Mouse (Mus musculus): ENCODE results near the gene Cnksr1. TPM values are rescaled to one million over a fixed set of nuclear protein-coding genes. Genes with fewer than 3 reads are reported as not detected.

The Cnksr1 gene
- polyA plus RNA-seq, 1 experiment from 2014 or later, result 0.81 TPM

DNA sequence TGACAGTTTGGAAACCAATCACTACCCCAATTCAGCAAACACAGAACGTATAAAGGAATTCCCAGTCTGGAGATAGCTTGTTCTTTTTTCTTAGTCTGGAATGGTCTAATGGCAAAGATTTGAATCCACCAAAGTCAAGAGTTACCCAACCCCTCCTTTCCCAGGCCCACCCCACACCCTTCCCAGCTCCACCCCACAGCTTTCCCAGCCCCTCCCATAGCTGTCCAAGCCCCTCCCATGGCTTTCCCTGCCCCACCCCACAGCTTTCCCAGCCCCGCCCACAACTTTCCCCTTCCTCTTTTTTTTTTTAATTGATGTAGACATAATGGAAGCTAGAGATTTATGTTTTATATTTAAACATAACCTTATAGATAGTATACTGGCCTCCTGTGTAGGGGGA lies 38.8 kb downstream of the Cnksr1 start:
- 76% methylated on average over 2 of the region's 2 CpGs for WGBS

DNA sequence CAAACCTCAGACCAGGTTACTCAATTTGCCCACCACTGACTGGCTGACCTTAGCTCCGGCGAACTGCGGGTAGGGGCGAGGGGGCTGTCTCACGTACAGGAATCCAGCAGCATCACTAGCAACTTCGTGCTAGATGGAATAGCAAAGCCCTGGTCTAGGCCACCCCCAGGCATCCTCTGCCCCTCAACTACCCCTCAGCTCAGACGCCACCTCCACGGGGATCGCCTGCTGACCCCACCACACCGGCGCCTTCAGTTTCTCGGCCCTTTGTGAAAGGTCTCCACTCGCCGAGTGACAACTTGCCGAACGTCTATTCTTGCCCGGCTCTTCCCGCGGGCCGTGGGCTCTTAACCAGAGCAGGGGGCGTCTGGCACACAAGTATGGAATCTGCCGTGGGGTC lies 51.9 kb downstream of the Cnksr1 start:
- H3K4me1 ChIP-seq (ENCODE audit: control insufficient read depth, insufficient read depth, low read length), result 0 out of 2 replicates have a peak, but pooled peaks cover 6% of the 10 kb centered on the region
- 2% methylated on average over 22 of the region's 22 CpGs for WGBS
- DNase-seq (ENCODE audit: low spot score) (no peak), ATAC-seq (ENCODE audit: insufficient number of reproducible peaks, low FRiP score, low TSS enrichment, low read depth) (0 out of 2 replicates have a peak, but pooled peaks have one; percentile 1)
- no peak overlapping the region for H3K27ac ChIP-seq (replicated peaks; ENCODE audit: low read depth, low read length)
- peak overlapping the region; percentile 54 for H3K9ac ChIP-seq (ENCODE audit: low read length)
- peak overlapping the region; percentile 67 for H3K4me2 ChIP-seq (ENCODE audit: low read depth, severe bottlenecking)
- H3K36me3 ChIP-seq (ENCODE audit: control insufficient read depth, insufficient read depth, low read length), result no peaks in the 10 kb centered on the region
- peak overlapping the region; percentile 82 for H3K4me3 ChIP-seq (ENCODE audit: low read depth, low read length)
- H3K27me3 ChIP-seq (ENCODE audit: control insufficient read depth, insufficient read depth, low read length), result no peaks in the 10 kb centered on the region
- no peaks in the 10 kb centered on the region for H3K9me3 ChIP-seq (ENCODE audit: control insufficient read depth, low read length)

More for the DNA sequence above, 38.8 kb downstream of the Cnksr1 start:
- no peak for ATAC-seq (ENCODE audit: insufficient number of reproducible peaks, low FRiP score, low TSS enrichment, low read depth)
- Histone ChIP-seq H3K4me1 (ENCODE audit: control insufficient read depth, insufficient read depth, low read length) (no peaks in the 10 kb centered on the region), H3K9ac (ENCODE audit: low read length) (no peak overlapping the region), H3K36me3 (ENCODE audit: control insufficient read depth, insufficient read depth, low read length) (no peaks in the 10 kb centered on the region), H3K4me2 (ENCODE audit: low read depth, severe bottlenecking) (no peak overlapping the region), H3K4me3 (ENCODE audit: low read depth, low read length) (no peak overlapping the region), H3K27me3 (ENCODE audit: control insufficient read depth, insufficient read depth, low read length) (no peaks in the 10 kb centered on the region), H3K27ac (replicated peaks; ENCODE audit: low read depth, low read length) (no peak overlapping the region), H3K9me3 (ENCODE audit: control insufficient read depth, low read length) (no peaks in the 10 kb centered on the region)
- DNase-seq (ENCODE audit: low spot score), result no peak

DNA sequence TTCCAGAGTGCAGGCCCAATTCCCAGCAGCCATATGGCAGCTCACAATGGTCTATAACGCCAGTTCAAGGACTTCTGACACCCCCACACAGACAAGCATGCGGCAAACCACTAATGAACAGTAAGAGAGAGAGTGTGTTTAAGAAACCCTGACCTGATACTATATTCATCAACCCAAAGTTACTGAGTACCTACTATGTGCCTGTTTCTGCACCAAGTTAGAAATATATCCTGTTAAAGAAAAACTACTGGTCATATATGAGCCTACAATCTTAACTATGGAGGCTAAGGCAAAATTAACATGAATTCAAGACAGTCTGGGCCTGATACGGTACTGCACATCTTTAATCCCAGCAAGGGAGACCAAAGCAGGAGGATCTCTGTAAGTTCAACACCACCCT lies 52.6 kb downstream of the Cnksr1 start:
- 0 out of 2 replicates have a peak overlapping the region, but pooled peaks have one; percentile 54 for H3K9ac ChIP-seq (ENCODE audit: low read length)
- H3K9me3 ChIP-seq (ENCODE audit: control insufficient read depth, low read length), result no peaks in the 10 kb centered on the region
- peak overlapping the region; percentile 67 for H3K4me2 ChIP-seq (ENCODE audit: low read depth, severe bottlenecking)
- peak overlapping the region; percentile 82 for H3K4me3 ChIP-seq (ENCODE audit: low read depth, low read length)
- H3K4me1 ChIP-seq (ENCODE audit: control insufficient read depth, insufficient read depth, low read length), result 0 out of 2 replicates have a peak, but pooled peaks cover 6% of the 10 kb centered on the region
- no peaks in the 10 kb centered on the region for H3K27me3 ChIP-seq (ENCODE audit: control insufficient read depth, insufficient read depth, low read length)
- H3K36me3 ChIP-seq (ENCODE audit: control insufficient read depth, insufficient read depth, low read length), result no peaks in the 10 kb centered on the region
- WGBS, result 77% methylated on average over 3 of the region's 3 CpGs
- ATAC-seq (ENCODE audit: insufficient number of reproducible peaks, low FRiP score, low TSS enrichment, low read depth) (no peak), DNase-seq (ENCODE audit: low spot score) (no peak)
- H3K27ac ChIP-seq (replicated peaks; ENCODE audit: low read depth, low read length), result no peak overlapping the region

DNA sequence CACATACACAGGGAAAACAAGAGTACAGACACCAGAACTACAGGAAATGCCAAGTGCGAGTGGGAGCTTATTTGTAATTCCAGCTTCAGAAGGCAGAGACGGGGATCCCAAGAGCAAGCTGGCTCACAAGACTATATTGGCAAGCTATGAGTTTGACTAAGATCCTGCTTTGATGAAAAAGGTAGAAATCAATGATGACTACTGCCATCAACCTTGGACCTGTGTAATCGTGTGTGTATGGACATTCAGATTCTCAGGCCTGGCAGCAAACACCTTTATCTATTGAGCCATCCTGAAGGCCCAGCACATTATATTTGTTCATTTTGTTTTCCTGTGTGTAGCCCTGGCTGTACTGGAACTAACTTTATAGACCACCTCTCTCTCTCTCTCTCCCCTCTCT lies 54.5 kb downstream of the Cnksr1 start:
- Histone ChIP-seq H3K9me3 (ENCODE audit: control insufficient read depth, low read length) (no peaks in the 10 kb centered on the region), H3K36me3 (ENCODE audit: control insufficient read depth, insufficient read depth, low read length) (no peaks in the 10 kb centered on the region), H3K4me2 (ENCODE audit: low read depth, severe bottlenecking) (no peak overlapping the region), H3K27ac (replicated peaks; ENCODE audit: low read depth, low read length) (no peak overlapping the region), H3K27me3 (ENCODE audit: control insufficient read depth, insufficient read depth, low read length) (no peaks in the 10 kb centered on the region), H3K4me1 (ENCODE audit: control insufficient read depth, insufficient read depth, low read length) (0 out of 2 replicates have a peak, but pooled peaks cover 6% of the 10 kb centered on the region), H3K9ac (ENCODE audit: low read length) (no peak overlapping the region), H3K4me3 (ENCODE audit: low read depth, low read length) (no peak overlapping the region)
- DNase-seq (ENCODE audit: low spot score) (no peak), ATAC-seq (ENCODE audit: insufficient number of reproducible peaks, low FRiP score, low TSS enrichment, low read depth) (no peak)
- WGBS, result 87% methylated on average over 3 of the region's 3 CpGs

DNA sequence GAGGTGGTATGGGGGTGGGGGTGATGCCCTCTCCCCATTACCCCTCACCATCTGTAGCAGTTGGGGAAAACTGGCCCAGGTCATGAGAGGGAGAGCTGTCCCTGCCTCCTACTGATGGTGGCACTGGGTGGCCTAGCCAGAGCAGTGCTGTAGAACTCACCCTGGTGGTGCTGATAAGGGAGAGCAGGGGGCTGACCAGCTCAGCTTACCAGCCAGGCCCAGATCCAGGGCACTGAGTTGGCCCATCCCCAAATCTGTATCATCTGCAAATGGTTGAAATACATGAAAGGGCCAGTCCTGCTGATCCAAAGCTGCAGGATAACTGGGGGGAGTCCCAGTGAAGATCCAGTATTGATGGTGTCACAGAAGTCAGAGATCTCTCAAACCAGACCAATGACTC lies 56.4 kb downstream of the Cnksr1 start:
- DNase-seq (ENCODE audit: low spot score), result no peak
- ATAC-seq (ENCODE audit: insufficient number of reproducible peaks, low FRiP score, low TSS enrichment, low read depth), result no peak

DNA sequence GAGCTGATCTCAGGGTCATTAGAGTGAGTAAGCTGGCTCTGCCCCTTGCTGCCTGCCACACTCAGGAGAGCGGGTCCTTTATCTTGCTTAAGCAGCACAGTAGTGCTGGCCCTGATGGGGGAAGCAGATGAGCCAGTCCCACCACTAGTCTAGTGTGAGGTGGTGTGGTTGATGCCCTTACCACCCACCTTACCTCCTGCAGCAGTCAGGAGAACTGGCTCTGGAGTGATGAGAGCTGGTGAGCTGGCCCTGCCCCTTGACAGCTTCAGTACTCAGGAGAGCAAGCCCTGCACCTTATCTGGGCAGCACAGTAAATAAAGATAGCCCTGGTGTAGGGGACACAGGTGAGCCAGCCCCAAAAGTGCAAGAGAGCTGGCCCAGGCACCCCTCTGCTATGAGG lies 57.1 kb downstream of the Cnksr1 start:
- H3K9me3 ChIP-seq (ENCODE audit: control insufficient read depth, low read length), result no peaks in the 10 kb centered on the region
- DNase-seq (ENCODE audit: low spot score) (no peak), ATAC-seq (ENCODE audit: insufficient number of reproducible peaks, low FRiP score, low TSS enrichment, low read depth) (no peak)
- H3K9ac ChIP-seq (ENCODE audit: low read length), result no peak overlapping the region
- H3K36me3 ChIP-seq (ENCODE audit: control insufficient read depth, insufficient read depth, low read length), result no peaks in the 10 kb centered on the region
- no peaks in the 10 kb centered on the region for H3K27me3 ChIP-seq (ENCODE audit: control insufficient read depth, insufficient read depth, low read length)
- 73% methylated on average over 1 of the region's 1 CpGs for WGBS
- H3K4me2 ChIP-seq (ENCODE audit: low read depth, severe bottlenecking), result no peak overlapping the region
- H3K4me1 ChIP-seq (ENCODE audit: control insufficient read depth, insufficient read depth, low read length), result 0 out of 2 replicates have a peak, but pooled peaks cover 5% of the 10 kb centered on the region
- no peak overlapping the region for H3K4me3 ChIP-seq (ENCODE audit: low read depth, low read length)
- H3K27ac ChIP-seq (replicated peaks; ENCODE audit: low read depth, low read length), result no peak overlapping the region

More for the DNA sequence above, 56.4 kb downstream of the Cnksr1 start:
- Histone ChIP-seq H3K9me3 (ENCODE audit: control insufficient read depth, low read length) (no peaks in the 10 kb centered on the region), H3K4me1 (ENCODE audit: control insufficient read depth, insufficient read depth, low read length) (0 out of 2 replicates have a peak, but pooled peaks cover 6% of the 10 kb centered on the region), H3K27ac (replicated peaks; ENCODE audit: low read depth, low read length) (no peak overlapping the region), H3K4me2 (ENCODE audit: low read depth, severe bottlenecking) (no peak overlapping the region), H3K27me3 (ENCODE audit: control insufficient read depth, insufficient read depth, low read length) (no peaks in the 10 kb centered on the region), H3K36me3 (ENCODE audit: control insufficient read depth, insufficient read depth, low read length) (no peaks in the 10 kb centered on the region), H3K4me3 (ENCODE audit: low read depth, low read length) (no peak overlapping the region), H3K9ac (ENCODE audit: low read length) (no peak overlapping the region)

Other genes starting within 250 kb of the Cnksr1 start
- gene Dhdds, start 237.5 kb downstream of the Cnksr1 start, polyA plus RNA-seq (2014; fragmentation: Nextera tagmentation; extraction: Ambion mirVana), result 41.9 and 43.4 TPM in 2 replicates
- 1.4 and 2.3 TPM in 2 replicates for gene Lin28a, start 219.6 kb downstream of the Cnksr1 start, polyA plus RNA-seq (2014; fragmentation: Nextera tagmentation; extraction: Ambion mirVana)
- gene Zfp683, start 184.6 kb downstream of the Cnksr1 start, polyA plus RNA-seq (2014; fragmentation: Nextera tagmentation; extraction: Ambion mirVana), result not detected in 2 replicates
- 3.7 and 4.4 TPM in 2 replicates for gene Crybg2, start 177.6 kb downstream of the Cnksr1 start, polyA plus RNA-seq (2014; fragmentation: Nextera tagmentation; extraction: Ambion mirVana)
- gene Cd52, start 143.3 kb downstream of the Cnksr1 start, polyA plus RNA-seq (2014; fragmentation: Nextera tagmentation; extraction: Ambion mirVana), result 5.1 and 6.2 TPM in 2 replicates
- gene Ubxn11, start 135.8 kb downstream of the Cnksr1 start, polyA plus RNA-seq (2014; fragmentation: Nextera tagmentation; extraction: Ambion mirVana), result 5.7 and 6.0 TPM in 2 replicates
- 314 and 345 TPM in 2 replicates for gene Sh3bgrl3, start 109.6 kb downstream of the Cnksr1 start, polyA plus RNA-seq (2014; fragmentation: Nextera tagmentation; extraction: Ambion mirVana)
- 26.6 and 33.8 TPM in 2 replicates for gene Cep85, start 51.3 kb downstream of the Cnksr1 start, polyA plus RNA-seq (2014; fragmentation: Nextera tagmentation; extraction: Ambion mirVana)
- gene Gm7534, start 35.4 kb downstream of the Cnksr1 start, polyA plus RNA-seq (2014; fragmentation: Nextera tagmentation; extraction: Ambion mirVana), result not detected in 2 replicates
- gene Catsper4, start 11.0 kb downstream of the Cnksr1 start, polyA plus RNA-seq (2014; fragmentation: Nextera tagmentation; extraction: Ambion mirVana), result not detected in 2 replicates
- gene E130218I03Rik, start 5.3 kb upstream of the Cnksr1 start, polyA plus RNA-seq (2014; fragmentation: Nextera tagmentation; extraction: Ambion mirVana), result 0.35 and 0.43 TPM in 2 replicates
- 16.2 and 17.1 TPM in 2 replicates for gene Zfp593, start 7.2 kb upstream of the Cnksr1 start, polyA plus RNA-seq (2014; fragmentation: Nextera tagmentation; extraction: Ambion mirVana)
- not detected in 2 replicates for gene Gm30191, start 8.5 kb upstream of the Cnksr1 start, polyA plus RNA-seq (2014; fragmentation: Nextera tagmentation; extraction: Ambion mirVana)
- 5.5 and 7.1 TPM in 2 replicates for gene Grrp1, start 15.7 kb upstream of the Cnksr1 start, polyA plus RNA-seq (2014; fragmentation: Nextera tagmentation; extraction: Ambion mirVana)
- 20.6 and 21.0 TPM in 2 replicates for gene Pdik1l, start 49.5 kb upstream of the Cnksr1 start, polyA plus RNA-seq (2014; fragmentation: Nextera tagmentation; extraction: Ambion mirVana)
- 0.51 and 0.55 TPM in 2 replicates for gene Trim63, start 76.7 kb upstream of the Cnksr1 start, polyA plus RNA-seq (2014; fragmentation: Nextera tagmentation; extraction: Ambion mirVana)
- not detected in 2 replicates for gene Slc30a2, start 104.8 kb upstream of the Cnksr1 start, polyA plus RNA-seq (2014; fragmentation: Nextera tagmentation; extraction: Ambion mirVana)
- 1.0 and 1.4 TPM in 2 replicates for gene Extl1, start 145.5 kb upstream of the Cnksr1 start, polyA plus RNA-seq (2014; fragmentation: Nextera tagmentation; extraction: Ambion mirVana)
- gene Pafah2, start 157.9 kb upstream of the Cnksr1 start, polyA plus RNA-seq (2014; fragmentation: Nextera tagmentation; extraction: Ambion mirVana), result 9.5 and 10.8 TPM in 2 replicates
- gene Stmn1, start 229.9 kb upstream of the Cnksr1 start, polyA plus RNA-seq (2014; fragmentation: Nextera tagmentation; extraction: Ambion mirVana), result 2,250 and 2,263 TPM in 2 replicates